Mouse (Mus musculus) neural tube, embryonic 13.5 days (tissue): Measurements from ENCODE around the gene Bpifa6. TPM values are rescaled to one million over a fixed set of nuclear protein-coding genes. Genes with fewer than 3 reads are reported as not detected.

Experiments used
- polyA plus RNA-seq: library from polyadenylated mRNA; unstranded; fragments of >200 nt; fragmentation: Nextera tagmentation; extraction: Ambion mirVana; gene quantifications from 2 replicates; pipeline ENCODE4 v1.2.1, GENCODE M21; 2015

The Bpifa6 gene
- polyA plus RNA-seq, 1 experiment from 2014 or later, result not detected

Other genes with a start within 250 kb of the Bpifa6 start
- gene Mapre1, start 233.7 kb upstream of the Bpifa6 start, polyA plus RNA-seq, result 395 and 425 TPM in 2 replicates
- not detected in 2 replicates for gene Efcab8, start 195.0 kb upstream of the Bpifa6 start, polyA plus RNA-seq
- gene Sun5, start 103.9 kb upstream of the Bpifa6 start, polyA plus RNA-seq, result not detected in 2 replicates
- not detected in 2 replicates for gene Bpifb2, start 99.9 kb upstream of the Bpifa6 start, polyA plus RNA-seq
- gene Bpifb6, start 74.6 kb upstream of the Bpifa6 start, polyA plus RNA-seq, result not detected in 2 replicates
- not detected in 2 replicates for gene Bpifb3, start 56.7 kb upstream of the Bpifa6 start, polyA plus RNA-seq
- not detected in 2 replicates for gene Bpifb4, start 36.7 kb upstream of the Bpifa6 start, polyA plus RNA-seq
- gene Bpifa2, start 33.3 kb downstream of the Bpifa6 start, polyA plus RNA-seq, result not detected in 2 replicates
- gene Bpifa3, start 155.4 kb downstream of the Bpifa6 start, polyA plus RNA-seq, result not detected in 2 replicates
- not detected in 2 replicates for gene Bpifa1, start 167.9 kb downstream of the Bpifa6 start, polyA plus RNA-seq
- gene Bpifa5, start 187.7 kb downstream of the Bpifa6 start, polyA plus RNA-seq, result not detected in 2 replicates
- not detected in 2 replicates for gene Bpifb1, start 215.9 kb downstream of the Bpifa6 start, polyA plus RNA-seq
- not detected in 2 replicates for gene Bpifb5, start 248.8 kb downstream of the Bpifa6 start, polyA plus RNA-seq